Comparison of ENCODE assay signal across 9 mouse cellular contexts in the genomic region with DNA sequence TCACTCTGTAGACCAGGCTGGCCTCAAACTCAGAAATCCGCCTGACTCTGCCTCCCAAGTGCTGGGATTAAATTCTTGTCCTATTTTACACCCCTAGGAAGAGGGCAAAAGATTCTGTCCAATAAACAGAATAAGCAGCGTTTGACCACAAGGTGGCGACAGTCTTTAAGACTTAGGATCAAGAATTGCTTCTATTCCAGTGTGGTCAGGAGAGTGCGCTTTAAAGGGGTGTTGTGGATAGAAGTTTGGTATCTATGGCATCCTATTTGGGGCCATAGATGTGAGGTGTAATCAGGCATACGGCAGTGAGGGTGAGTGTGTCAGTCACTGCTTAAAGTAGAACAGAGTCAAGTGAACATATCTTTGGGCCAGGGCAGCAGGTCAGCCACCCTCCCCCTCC. TPM values are rescaled to one million over a fixed set of nuclear protein-coding genes. Genes with fewer than 3 reads are reported as not detected.
A peak's percentile ranks its signal among the peaks of the same experiment; 100 is the strongest.
DNase-seq lines count a peak whose midpoint lies in the region; ATAC-seq and TF ChIP-seq lines count a peak whose summit lies in the region.
"Had no signal": no experiment of that assay in that cellular context is flagged by ENCODE, and none has a peak within 500 bp of the region (broad histone marks: within the 10 kb centered on the region; RNA-seq: fewer than 3 reads in every experiment).

No protein-coding gene starts in this region.

- dilution Hi-C loops in CH12.LX (cut with MboI; ENCODE audit: extremely low pct_ligation_motif_present, extremely low pct_unique_long_range_greater_than_20kb, low sequenced_read_pairs), result no loop called here

- in situ Hi-C loops in CH12.LX (cut with MboI; ENCODE audit: low pct_ligation_motif_present, low pct_unique_long_range_greater_than_20kb, low sequenced_read_pairs), result loop anchor here (5.0 kb wide), 2 partner anchors 284 to 354 kb away; no protein-coding TSS in a partner anchor

- TF ChIP-seq RAD21 in CH12.LX (IDR thresholded peaks at IDR 0.05; ENCODE audit: low read depth, low read length), result peak; percentile 88

- ATAC-seq in common myeloid progenitor, adult 5-6 weeks (replicated peaks; ENCODE audit: low read depth, poor library complexity, severe bottlenecking), result peak; percentile 76; the same call in 1 of the 2 replicates
- ATAC-seq in granulocyte monocyte progenitor cell, adult 5-6 weeks (replicated peaks; ENCODE audit: poor library complexity, severe bottlenecking), result peak; percentile 79
- peak; percentile 12; the same call in 1 of the 2 replicates for ATAC-seq in kidney, embryonic 16.5 days (ENCODE audit: low FRiP score, low TSS enrichment)
- no peak for ATAC-seq in liver, embryonic 14.5 days (ENCODE audit: insufficient read depth)

- no peaks in the 10 kb centered on the region for H3K79me2 ChIP-seq in CH12.LX (replicated peaks; ENCODE audit: control insufficient read depth, extremely low read depth, insufficient read depth, poor library complexity, severe bottlenecking)

- no peaks in the 10 kb centered on the region for H3K27me3 ChIP-seq in CH12.LX (replicated peaks)
- H3K27me3 ChIP-seq in kidney, embryonic 16.5 days (ENCODE audit: insufficient read depth, low read length), result no peaks in the 10 kb centered on the region
- H3K27me3 ChIP-seq in liver, embryonic 14.5 days (ENCODE audit: control insufficient read depth, insufficient read depth, low read length), result no peaks in the 10 kb centered on the region

- peak; percentile 27 to 95; a peak in 2 of 4 replicates for TF ChIP-seq CTCF in CH12.LX (conservative IDR thresholded peaks at IDR 0.05 in 1 of 2, IDR thresholded peaks at IDR 0.05 in 1 of 2; ENCODE audit: low read depth in 2 of 2, low read length in 2 of 2)
- TF ChIP-seq CTCF in liver, embryonic 14.5 days (IDR thresholded peaks at IDR 0.05; ENCODE audit: low read depth), result peak; percentile 70

- H3K4me1 ChIP-seq in CH12.LX (ENCODE audit: control insufficient read depth in 1 of 2, insufficient read depth in 2 of 2), result no peaks in the 10 kb centered on the region
- no peaks in the 10 kb centered on the region for H3K4me1 ChIP-seq in kidney, embryonic 16.5 days (ENCODE audit: insufficient read depth, low read length)
- no peaks in the 10 kb centered on the region for H3K4me1 ChIP-seq in liver, embryonic 14.5 days (replicated peaks; ENCODE audit: control insufficient read depth in 2 of 2, insufficient read depth in 2 of 2, low read length in 1 of 2)

- no peak overlapping the region for H3K27ac ChIP-seq in CH12.LX (ENCODE audit: insufficient read depth, low read depth)
- no peak overlapping the region for H3K27ac ChIP-seq in kidney, embryonic 16.5 days (ENCODE audit: low read length)
- H3K27ac ChIP-seq in liver, embryonic 14.5 days, result no peak overlapping the region

- 28% methylated on average over 5 of the region's 5 CpGs for WGBS in kidney, embryonic 16.5 days
- 18% methylated on average over 5 of the region's 5 CpGs for WGBS in liver, embryonic 14.5 days (ENCODE audit: insufficient replicate concordance)

- H3K4me3 ChIP-seq in CH12.LX (replicated peaks in 1 of 3; ENCODE audit: low read depth in 2 of 3, low read length in 2 of 3, poor library complexity in 1 of 3), result no peak overlapping the region
- no peak overlapping the region for H3K4me3 ChIP-seq in kidney, embryonic 16.5 days (ENCODE audit: low read length)
- H3K4me3 ChIP-seq in liver, embryonic 14.5 days (ENCODE audit: insufficient read depth in 1 of 2, low read depth in 2 of 2, low read length in 2 of 2), result no peak overlapping the region

- H3K4me2 ChIP-seq in CH12.LX (ENCODE audit: insufficient read depth, low read depth, poor library complexity, severe bottlenecking), result no peak overlapping the region
- no peak overlapping the region for H3K4me2 ChIP-seq in kidney, embryonic 16.5 days (replicated peaks; ENCODE audit: low read depth, low read length)
- no peak overlapping the region for H3K4me2 ChIP-seq in liver, embryonic 14.5 days (ENCODE audit: low read depth)

- H3K9ac ChIP-seq in CH12.LX (ENCODE audit: insufficient read depth, low read depth), result no peak overlapping the region
- no peak overlapping the region for H3K9ac ChIP-seq in kidney, embryonic 16.5 days (replicated peaks; ENCODE audit: low read length)
- H3K9ac ChIP-seq in liver, embryonic 14.5 days (replicated peaks), result no peak overlapping the region

- no peaks in the 10 kb centered on the region for H3K36me3 ChIP-seq in CH12.LX (replicated peaks in 1 of 2; ENCODE audit: control insufficient read depth in 1 of 2, insufficient read depth in 1 of 2, low read length in 1 of 2)
- no peaks in the 10 kb centered on the region for H3K36me3 ChIP-seq in kidney, embryonic 16.5 days (ENCODE audit: insufficient read depth, low read length)
- H3K36me3 ChIP-seq in liver, embryonic 14.5 days (replicated peaks; ENCODE audit: control insufficient read depth, insufficient read depth, low read depth), result no peaks in the 10 kb centered on the region

- DNase-seq in CH12.LX (ENCODE audit: extremely low read depth) (peak; percentile 72), adipocyte (ENCODE audit: low spot score) (peak; percentile 89)
- peak; percentile 28 to 50 (median 35) for DNase-seq in liver, embryonic 14.5 days (ENCODE audit: low read depth in 3 of 3, low spot score in 3 of 3)
- DNase-seq in retina, embryonic 14.5 days (ENCODE audit: low spot score), result peak; percentile 95
- DNase-seq in thymus, postnatal 4 days, result peak; percentile 79

- no peaks in the 10 kb centered on the region for H3K9me3 ChIP-seq in CH12.LX (replicated peaks; ENCODE audit: low read length)
- H3K9me3 ChIP-seq in kidney, embryonic 16.5 days (ENCODE audit: low read length), result no peaks in the 10 kb centered on the region
- no peaks in the 10 kb centered on the region for H3K9me3 ChIP-seq in liver, embryonic 14.5 days (ENCODE audit: control insufficient read depth, low read length)

- no peak for TF ChIP-seq POLR2A in CH12.LX (IDR thresholded peaks at IDR 0.05; ENCODE audit: low read depth, low read length)

- TF ChIP-seq EP300 in CH12.LX (IDR thresholded peaks at IDR 0.05; ENCODE audit: low read length), result no peak
- no peak for TF ChIP-seq EP300 in liver, embryonic 14.5 days (IDR thresholded peaks at IDR 0.05; ENCODE audit: low read depth)

TF ChIP-seq in CH12.LX, 34 proteins besides CTCF, POLR2A, EP300 and RAD21:
- peak; percentile 96 for TF ChIP-seq SMC3 (IDR thresholded peaks at IDR 0.05; ENCODE audit: low read depth, low read length)
- peak; percentile 89 for TF ChIP-seq ZC3H11A (IDR thresholded peaks at IDR 0.05; ENCODE audit: low read depth, low read length)
- no peak for TF ChIP-seq JUN (IDR thresholded peaks at IDR 0.05; ENCODE audit: insufficient read depth, low read depth, low read length)

RNA-seq across cellular contexts. Expression of a gene that starts 9.5 kb away (rescaled TPM):
- total RNA-seq in CH12.LX (2012; rRNA removed) (not detected in 2 replicates), CH12.LX (2014; rRNA removed) (not detected in 2 replicates)
- 17.3 TPM in 1 of 2 replicates, not detected in the other for polyA plus RNA-seq in CH12.LX (2012; ENCODE audit: insufficient read length, low read depth)
- not detected in 2 replicates for total RNA-seq in common myeloid progenitor, adult 5-6 weeks (2017)
- not detected in 2 replicates for total RNA-seq in granulocyte monocyte progenitor cell, adult 5-6 weeks (2014; fragmentation: Nextera tagmentation)
- not detected in 2 replicates for total RNA-seq in granulocyte monocyte progenitor cell, adult 5-6 weeks (2017)
- polyA plus RNA-seq in kidney, embryonic 16.5 days (2015; fragmentation: Nextera tagmentation; extraction: Ambion mirVana), result not detected in 2 replicates
- not detected in 2 replicates for polyA plus RNA-seq in liver, embryonic 14.5 days (2012; rRNA removed)
- not detected in 2 replicates for polyA plus RNA-seq in liver, embryonic 14.5 days (2014; fragmentation: Nextera tagmentation; extraction: Ambion mirVana)
- polyA plus RNA-seq: heart, embryonic 16.5 days had no signal

RNA-seq across cellular contexts. Expression of a gene that starts 33.6 kb away (rescaled TPM):
- total RNA-seq in CH12.LX (2012; rRNA removed) (4.4 and 5.2 TPM in 2 replicates), CH12.LX (2014; rRNA removed) (13.4 and 13.5 TPM in 2 replicates)
- polyA plus RNA-seq in CH12.LX (2012; ENCODE audit: insufficient read length, low read depth), result 10.8 and 11.6 TPM in 2 replicates
- total RNA-seq in common myeloid progenitor, adult 5-6 weeks (2017), result 20.8 and 22.7 TPM in 2 replicates
- total RNA-seq in granulocyte monocyte progenitor cell, adult 5-6 weeks (2014; fragmentation: Nextera tagmentation), result 13.7 and 14.0 TPM in 2 replicates
- total RNA-seq in granulocyte monocyte progenitor cell, adult 5-6 weeks (2017), result 12.1 and 14.8 TPM in 2 replicates
- polyA plus RNA-seq in kidney, embryonic 16.5 days (2015; fragmentation: Nextera tagmentation; extraction: Ambion mirVana), result 10.0 and 10.8 TPM in 2 replicates
- polyA plus RNA-seq in liver, embryonic 14.5 days (2012; rRNA removed), result 2.2 and 3.1 TPM in 2 replicates
- polyA plus RNA-seq in liver, embryonic 14.5 days (2014; fragmentation: Nextera tagmentation; extraction: Ambion mirVana), result 3.8 and 4.3 TPM in 2 replicates

Comparison
In these comparisons a context has a peak if more than half of its experiments do, and no peak if none do; other contexts are left out.
1. DNase-seq: peak in every context shown above with its lines; median percentile 95 in retina, embryonic 14.5 days; 89 in adipocyte; 79 in thymus, postnatal 4 days; 72 in CH12.LX; 35 in liver, embryonic 14.5 days.